Mouse (Mus musculus) E14TG2a.4 (cell line): ENCODE results near the gene Arrdc5.

ENCODE experiments used
- CTCF ChIP-seq: conservative IDR thresholded peaks from 2 replicates; pipeline ENCODE4 v1.5.1; 2014; ENCODE audit warnings: low read length
- POU5F1 ChIP-seq: IDR thresholded peaks from 2 replicates; pipeline ENCODE4 v1.6.1; 2014; ENCODE audit warnings: low read length, borderline replicate concordance

- no peak for TF ChIP-seq CTCF
- no peak for TF ChIP-seq POU5F1
These were observed 14.1 kb downstream of the Arrdc5 start for GRCm38 (mm10) chr17:56285995-56286394.
